Mouse (Mus musculus) heart, adult 2 months (tissue): ENCODE measurements around the gene Pcsk1n.

Source experiments
- CTCF ChIP-seq: fragments of 200-600 bp; IDR thresholded peaks from 2 replicates; pipeline ENCODE4 v1.8.1; 2022; ENCODE audit warnings: antibody characterized with exemption, mild to moderate bottlenecking, moderate library complexity
- EP300 ChIP-seq: fragments of 200-500 bp; IDR thresholded peaks from 2 replicates; pipeline ENCODE4 v1.6.1; 2011; ENCODE audit warnings: low read depth, low read length, control low read depth; ENCODE audit not compliant: insufficient read depth
- POLR2A ChIP-seq: fragments of 200-500 bp; IDR thresholded peaks from 2 replicates; pipeline ENCODE4 v1.6.1; 2011; ENCODE audit warnings: mild to moderate bottlenecking, low read depth, low read length, control low read depth; ENCODE audit not compliant: insufficient read depth

GRCm38 (mm10) chrX:7968226-7968625, 48.6 kb downstream of the Pcsk1n start:
- no peak for TF ChIP-seq CTCF
- no peak for TF ChIP-seq POLR2A
- no peak for TF ChIP-seq EP300
